Mouse (Mus musculus) kidney, postnatal 0 days (tissue): ENCODE measurements around the gene Efs. TPM values are rescaled to one million over a fixed set of nuclear protein-coding genes. Genes with fewer than 3 reads are reported as not detected.

Experiments used
- ATAC-seq: fragments of 200-750 bp; cut with Nextera tagmentation; replicated peaks from 2 replicates; pipeline ENCODE4 v1.8.0; 2017; ENCODE audit warnings: low read depth, moderate number of reproducible peaks, moderate TSS enrichment, moderate library complexity; ENCODE audit not compliant: low FRiP score
- DNase-seq: peaks from one replicate; pipeline ENCODE4 v3.0.0-alpha.2; 2016; ENCODE audit warnings: low spot score
- H3K27ac ChIP-seq: fragments of 300-500 bp; sonication (generic); 2 replicates; pipeline ENCODE4 v1.5.1; 2014; ENCODE audit warnings: mild to moderate bottlenecking
- H3K27me3 ChIP-seq: fragments of 300-500 bp; sonication (generic); 2 replicates; pipeline ENCODE4 v1.6.1; 2014; ENCODE audit warnings: low read length, mixed read lengths; ENCODE audit not compliant: insufficient read depth
- H3K36me3 ChIP-seq: fragments of 300-500 bp; sonication (generic); 2 replicates; pipeline ENCODE4 v1.6.1; 2014; ENCODE audit warnings: low read length, mixed read lengths; ENCODE audit not compliant: insufficient read depth
- H3K4me1 ChIP-seq: fragments of 300-500 bp; sonication (generic); replicated peaks from 2 replicates; pipeline ENCODE4 v1.6.1; 2014; ENCODE audit warnings: antibody characterized with exemption, low read length, mixed read lengths; ENCODE audit not compliant: insufficient read depth
- H3K4me2 ChIP-seq: fragments of 300-500 bp; sonication (generic); 2 replicates; pipeline ENCODE4 v1.6.1; 2014; ENCODE audit warnings: mild to moderate bottlenecking, low read length, moderate library complexity, mixed read lengths
- H3K4me3 ChIP-seq: fragments of 300-500 bp; sonication (generic); replicated peaks from 2 replicates; pipeline ENCODE4 v1.5.1; 2014; ENCODE audit warnings: low read depth, low read length
- H3K9ac ChIP-seq: fragments of 300-500 bp; sonication (generic); 2 replicates; pipeline ENCODE4 v1.6.1; 2014; ENCODE audit warnings: low read depth, low read length
- H3K9me3 ChIP-seq: fragments of 300-500 bp; sonication (generic); replicated peaks from 2 replicates; pipeline ENCODE4 v1.6.1; 2016; ENCODE audit warnings: low read length, inconsistent platforms, mixed read lengths
- CTCF ChIP-seq: IDR thresholded peaks from 2 replicates; pipeline ENCODE4 v1.5.1; 2016; ENCODE audit warnings: antibody characterized with exemption, low read depth, mild to moderate bottlenecking, moderate library complexity
- WGBS: fragments of 180-500 bp; shearing (Covaris S2); extraction: QIAGEN DNeasy Blood & Tissue Kit; methylation state at CpG from one replicate; pipeline ENCODE4 v1.1.7; 2014; 5-methylcytosine and 5-hydroxymethylcytosine counted together
- polyA plus RNA-seq: library from polyadenylated mRNA; unstranded; fragments of >200 nt; fragmentation: Nextera tagmentation; extraction: Ambion mirVana; gene quantifications from 2 replicates; pipeline ENCODE4 v1.2.1, GENCODE M21; 2015

The Efs gene
- polyA plus RNA-seq, 1 experiment from 2014 or later, result 15.0 TPM

GRCm38 (mm10) chr14:54912109-54912850, 13.6 kb downstream of the Efs start:
- Histone ChIP-seq H3K27me3 (no peaks in the 10 kb centered on the region), H3K4me1 (no peaks in the 10 kb centered on the region; the same call in 1 of the 2 replicates), H3K9ac (peak overlapping the region; percentile 87), H3K27ac (peak overlapping the region; percentile 31; the same call in 1 of the 2 replicates), H3K36me3 (peaks cover 23% of the 10 kb centered on the region), H3K4me2 (peak overlapping the region; percentile 99), H3K9me3 (no peaks in the 10 kb centered on the region), H3K4me3 (peak overlapping the region; percentile 91)
- ATAC-seq (peak; percentile 52), DNase-seq (peak; percentile 38)
- WGBS, result 1% methylated on average over 60 of the region's 69 CpGs
- TF ChIP-seq CTCF, result no peak

GRCm38 (mm10) chr14:54908682-54909081, 17.2 kb downstream of the Efs start:
- H3K9me3 ChIP-seq, result no peaks in the 10 kb centered on the region
- ATAC-seq, result no peak
- H3K4me2 ChIP-seq, result no peak overlapping the region
- H3K9ac ChIP-seq, result no peak overlapping the region
- 51% methylated on average over 7 of the region's 7 CpGs for WGBS
- peaks cover 21% of the 10 kb centered on the region for H3K36me3 ChIP-seq
- no peak overlapping the region for H3K4me3 ChIP-seq
- no peak for DNase-seq
- no peak overlapping the region for H3K27ac ChIP-seq
- no peaks in the 10 kb centered on the region for H3K27me3 ChIP-seq
- H3K4me1 ChIP-seq, result no peaks in the 10 kb centered on the region; the same call in 1 of the 2 replicates
- TF ChIP-seq CTCF, result no peak

GRCm38 (mm10) chr14:54903641-54904040, 22.3 kb downstream of the Efs start:
- Histone ChIP-seq H3K9me3 (no peaks in the 10 kb centered on the region), H3K4me2 (no peak overlapping the region), H3K36me3 (peaks cover 24% of the 10 kb centered on the region), H3K4me1 (no peaks in the 10 kb centered on the region), H3K27ac (no peak overlapping the region), H3K27me3 (no peaks in the 10 kb centered on the region), H3K9ac (no peak overlapping the region), H3K4me3 (no peak overlapping the region)
- TF ChIP-seq CTCF, result no peak
- no peak for ATAC-seq
- 78% methylated on average over 4 of the region's 4 CpGs for WGBS
- no peak for DNase-seq

GRCm38 (mm10) chr14:54900383-54900782, 25.5 kb downstream of the Efs start:
- peak; percentile 50 for ATAC-seq
- Histone ChIP-seq H3K27me3 (no peaks in the 10 kb centered on the region), H3K9me3 (no peaks in the 10 kb centered on the region), H3K9ac (no peak overlapping the region), H3K4me1 (0 out of 2 replicates have a peak, but pooled peaks cover 3% of the 10 kb centered on the region), H3K4me2 (no peak overlapping the region), H3K36me3 (peaks cover 22% of the 10 kb centered on the region), H3K27ac (no peak overlapping the region), H3K4me3 (no peak overlapping the region)
- DNase-seq, result peak; percentile 94
- peak; percentile 96 for TF ChIP-seq CTCF
- WGBS, result under 1% methylated on average over 3 of the region's 3 CpGs

- no peak for ATAC-seq
- no peak for TF ChIP-seq CTCF
- 22% methylated on average over 2 of the region's 2 CpGs for WGBS
- Histone ChIP-seq H3K36me3 (peaks cover 22% of the 10 kb centered on the region), H3K27ac (0 out of 2 replicates have a peak overlapping the region, but pooled peaks have one; percentile 0), H3K4me1 (0 out of 2 replicates have a peak, but pooled peaks cover 3% of the 10 kb centered on the region), H3K27me3 (no peaks in the 10 kb centered on the region), H3K4me2 (no peak overlapping the region), H3K9me3 (no peaks in the 10 kb centered on the region), H3K9ac (no peak overlapping the region), H3K4me3 (no peak overlapping the region)
- peak; percentile 54 for DNase-seq
Observed at GRCm38 (mm10) chr14:54897445-54897844, 28.5 kb downstream of the Efs start.

GRCm38 (mm10) chr14:54894296-54895151, 31.4 kb downstream of the Efs start:
- no peaks in the 10 kb centered on the region for H3K9me3 ChIP-seq
- H3K4me3 ChIP-seq, result peak overlapping the region; percentile 100
- peak overlapping the region; percentile 100 for H3K9ac ChIP-seq
- ATAC-seq (peak; percentile 50), DNase-seq (peak; percentile 68)
- peaks cover 22% of the 10 kb centered on the region for H3K36me3 ChIP-seq
- H3K4me2 ChIP-seq, result peak overlapping the region; percentile 61
- H3K27me3 ChIP-seq, result no peaks in the 10 kb centered on the region
- H3K27ac ChIP-seq, result peak overlapping the region; percentile 97
- H3K4me1 ChIP-seq, result 0 out of 2 replicates have a peak, but pooled peaks cover 3% of the 10 kb centered on the region
- under 1% methylated on average over 54 of the region's 54 CpGs for WGBS
- no peak for TF ChIP-seq CTCF
